ENCODE assay signal across 8 mouse cellular contexts in the genomic region with DNA sequence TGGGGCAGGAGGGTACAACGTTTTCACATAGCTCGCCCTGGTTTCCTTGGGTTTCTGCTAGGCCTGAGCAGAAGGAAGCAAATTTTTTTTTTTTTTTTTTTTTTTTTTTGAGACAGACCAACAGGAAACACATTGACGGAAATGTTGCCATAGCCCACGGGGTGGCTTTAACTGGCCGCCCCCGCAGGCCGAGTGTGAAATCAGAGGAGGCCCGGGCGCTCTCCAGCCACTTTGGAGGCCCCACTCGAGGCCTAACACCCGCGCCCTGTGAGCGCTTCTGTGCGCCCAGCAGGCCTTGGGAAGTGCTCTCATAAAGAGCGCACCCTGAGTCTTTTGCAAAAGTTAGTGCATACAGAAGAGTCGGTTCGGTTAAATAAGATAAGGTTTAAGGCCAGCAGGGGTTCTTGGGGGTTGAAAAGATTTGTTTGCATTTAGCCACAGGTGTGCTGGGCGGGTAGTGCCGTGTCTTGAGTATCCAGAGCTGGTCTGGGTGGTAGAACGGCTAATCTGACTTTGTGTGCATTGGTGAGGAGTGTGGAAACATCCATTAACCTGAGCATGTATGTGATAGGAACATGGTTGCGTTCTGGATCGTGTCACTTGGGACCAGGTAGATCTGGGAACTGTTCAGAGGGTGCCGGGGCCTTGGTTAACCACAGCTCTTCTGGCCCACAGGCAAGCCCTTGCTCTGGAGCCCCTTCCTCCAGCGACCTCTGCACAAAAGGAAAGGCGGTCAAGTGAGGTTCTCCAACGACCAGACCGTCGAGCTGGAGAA. TPM values are rescaled to one million over a fixed set of nuclear protein-coding genes. Genes with fewer than 3 reads are reported as not detected.
DNase-seq lines count a peak whose midpoint lies in the region; ATAC-seq and TF ChIP-seq lines count a peak whose summit lies in the region.

No protein-coding gene starts in this region.

- 39% methylated on average over 28 of the region's 28 CpGs for WGBS in heart, postnatal 0 days
- WGBS in liver, adult 2 months = 13% methylated on average over 28 of the region's 28 CpGs
- WGBS in neural tube, embryonic 13.5 days = 1% methylated on average over 28 of the region's 28 CpGs

- no peak for TF ChIP-seq POLR2A in liver, adult 2 months (IDR thresholded peaks at IDR 0.05; ENCODE audit: extremely low read depth, insufficient read depth, low read length)

- ATAC-seq in heart, postnatal 0 days (ENCODE audit: insufficient read depth, low read depth) = no peak
- ATAC-seq in neural tube, embryonic 13.5 days (ENCODE audit: low read depth) = no peak

- H3K9me3 ChIP-seq in heart, postnatal 0 days (replicated peaks; ENCODE audit: control insufficient read depth, low read length) = no peaks in the 10 kb centered on the region
- H3K9me3 ChIP-seq in neural tube, embryonic 13.5 days = no peaks in the 10 kb centered on the region

- no peaks in the 10 kb centered on the region for H3K4me1 ChIP-seq in heart, postnatal 0 days (ENCODE audit: control insufficient read depth, insufficient read depth)
- peaks cover 23% of the 10 kb centered on the region for H3K4me1 ChIP-seq in liver, adult 2 months (ENCODE audit: control insufficient read depth, insufficient read depth, low read length)
- H3K4me1 ChIP-seq in neural tube, embryonic 13.5 days (replicated peaks) = peaks cover 15% of the 10 kb centered on the region

- H3K27ac ChIP-seq in layer of hippocampus, adult 2 months = peak overlapping the region; percentile 69; the same call in 1 of the 2 replicates
- no peak overlapping the region for H3K27ac ChIP-seq in heart, postnatal 0 days (ENCODE audit: low read depth)
- peak overlapping the region; percentile 89 for H3K27ac ChIP-seq in liver, adult 2 months (replicated peaks; ENCODE audit: insufficient read depth, low read depth, low read length)
- no peak overlapping the region for H3K27ac ChIP-seq in neural tube, embryonic 13.5 days (replicated peaks)

- TF ChIP-seq EP300 in heart, postnatal 0 days (IDR thresholded peaks at IDR 0.05; ENCODE audit: low read depth) = no peak

- TF ChIP-seq CTCF in layer of hippocampus, adult 2 months (conservative IDR thresholded peaks at IDR 0.05) = no peak
- TF ChIP-seq CTCF in heart, postnatal 0 days (IDR thresholded peaks at IDR 0.05; ENCODE audit: low read depth) = no peak
- TF ChIP-seq CTCF in liver, adult 2 months (IDR thresholded peaks at IDR 0.05; ENCODE audit: low read depth, low read length) = no peak

- H3K4me2 ChIP-seq in heart, postnatal 0 days (ENCODE audit: low read depth, low read length) = peak overlapping the region; percentile 78
- peak overlapping the region; percentile 13; the same call in 1 of the 2 replicates for H3K4me2 ChIP-seq in neural tube, embryonic 13.5 days

- peaks cover 76% of the 10 kb centered on the region for H3K27me3 ChIP-seq in heart, postnatal 0 days (ENCODE audit: control insufficient read depth, insufficient read depth, low read length)
- no peaks in the 10 kb centered on the region for H3K27me3 ChIP-seq in liver, adult 2 months (ENCODE audit: control insufficient read depth, insufficient read depth, low read length)
- H3K27me3 ChIP-seq in neural tube, embryonic 13.5 days = peaks cover 99% of the 10 kb centered on the region

- no peak for DNase-seq in layer of hippocampus, adult 2 months (ENCODE audit: low spot score in 2 of 2)
- no peak for DNase-seq in layer of hippocampus, postnatal 25 days (ENCODE audit: extremely low spot score in 1 of 2, low spot score in 1 of 2)
- peak; percentile 38 for DNase-seq in adrenal gland, postnatal 25 days
- DNase-seq in heart, postnatal 0 days (ENCODE audit: low spot score) = no peak
- peak; percentile 54 for DNase-seq in liver, adult 2 months (ENCODE audit: extremely low read depth, low read depth, low spot score)
- DNase-seq in cerebellum, adult 11-12 months = no peak
- no peak for DNase-seq in urinary bladder, postnatal 25 days (ENCODE audit: low spot score)

- H3K79me2 ChIP-seq in liver, adult 2 months (ENCODE audit: control insufficient read depth, insufficient read depth, low read length) = peaks cover 7% of the 10 kb centered on the region

- no peaks in the 10 kb centered on the region for H3K36me3 ChIP-seq in heart, postnatal 0 days (replicated peaks; ENCODE audit: control insufficient read depth, insufficient read depth, low read length)
- peaks cover 28% of the 10 kb centered on the region for H3K36me3 ChIP-seq in liver, adult 2 months (ENCODE audit: control insufficient read depth, insufficient read depth, low read length)
- no peaks in the 10 kb centered on the region for H3K36me3 ChIP-seq in neural tube, embryonic 13.5 days

- H3K9ac ChIP-seq in heart, postnatal 0 days (replicated peaks; ENCODE audit: low read depth, low read length) = no peak overlapping the region
- peak overlapping the region; percentile 100 for H3K9ac ChIP-seq in liver, adult 2 months (ENCODE audit: low read depth, low read length)
- no peak overlapping the region for H3K9ac ChIP-seq in neural tube, embryonic 13.5 days

- H3K4me3 ChIP-seq in layer of hippocampus, adult 2 months = no peak overlapping the region
- H3K4me3 ChIP-seq in heart, postnatal 0 days (ENCODE audit: low read depth, low read length) = peak overlapping the region; percentile 64
- peak overlapping the region; percentile 99 for H3K4me3 ChIP-seq in liver, adult 2 months (ENCODE audit: insufficient read depth, low read depth, low read length)
- no peak overlapping the region for H3K4me3 ChIP-seq in neural tube, embryonic 13.5 days

RNA-seq across cellular contexts. Expression of gene Hhex, which starts 2.1 kb away (rescaled TPM):
- total RNA-seq in layer of hippocampus, adult 2 months (2021) = 1 to 10 TPM; 1.7 to 2.4 TPM
- 1 to 10 TPM; 2.3 to 2.4 TPM for total RNA-seq in layer of hippocampus, postnatal 25 days (2021)
- 27.0 and 29.7 TPM in 2 replicates for total RNA-seq in adrenal gland, postnatal 25 days (2021)
- total RNA-seq in heart, postnatal 0 days (2014; rRNA removed; ENCODE audit: low replicate concordance) = 1.3 and 5.2 TPM in 2 replicates
- polyA plus RNA-seq in heart, postnatal 0 days (2015; fragmentation: Nextera tagmentation; extraction: Ambion mirVana) = 9.8 and 10.0 TPM in 2 replicates
- total RNA-seq in liver, adult 2 months (2014; rRNA removed) = 15.9 and 28.4 TPM in 2 replicates
- 73.0 and 107 TPM in 2 replicates for polyA plus RNA-seq in liver, adult 2 months (2012; rRNA removed)
- polyA plus RNA-seq in neural tube, embryonic 13.5 days (2015; fragmentation: Nextera tagmentation; extraction: Ambion mirVana) = 6.6 and 8.3 TPM in 2 replicates

Comparison
In these comparisons a context has a peak if more than half of its experiments do, and no peak if none do; other contexts are left out.
1. DNase-seq: peak in adrenal gland, postnatal 25 days (single experiment) and liver, adult 2 months (single experiment); none in layer of hippocampus, adult 2 months (0 of 2), layer of hippocampus, postnatal 25 days (0 of 2), heart, postnatal 0 days (single experiment), cerebellum, adult 11-12 months (single experiment) and urinary bladder, postnatal 25 days (single experiment).
2. H3K27ac ChIP-seq: peak in layer of hippocampus, adult 2 months (single experiment) and liver, adult 2 months (single experiment); none in heart, postnatal 0 days (single experiment) and neural tube, embryonic 13.5 days (single experiment).
3. H3K4me3 ChIP-seq: peak in heart, postnatal 0 days (single experiment) and liver, adult 2 months (single experiment); none in layer of hippocampus, adult 2 months (single experiment) and neural tube, embryonic 13.5 days (single experiment).